Mouse (Mus musculus) gonadal fat pad, adult 2 months (tissue): ENCODE data around the gene Steap2. TPM values are rescaled to one million over a fixed set of nuclear protein-coding genes. Genes with fewer than 3 reads are reported as not detected.

Experiments used
- DNase-seq: peaks from one replicate; pipeline ENCODE4 v3.0.0-alpha.2; 2012; ENCODE audit warnings: low read depth
- polyA plus RNA-seq: library from polyadenylated mRNA; depleted of rRNA; stranded (reverse); fragments of >200 nt; gene quantifications from 2 replicates; pipeline ENCODE4 v1.2.3, GENCODE M21; 2012; rRNA removed

Gene Steap2
- polyA plus RNA-seq, 1 experiment, result 4.0 TPM

- DNase-seq, result no peak
Measured at GRCm38 (mm10) chr5:5664371-5664926, 29.9 kb downstream of the Steap2 start.

- DNase-seq, result no peak
Measured at GRCm38 (mm10) chr5:5663655-5664370, 30.6 kb downstream of the Steap2 start, which contains the start of gene Cfap69. Gene Cfap69 (minus strand): TSS chr5:5664239.

GRCm38 (mm10) chr5:5663057-5663456 is 31.3 kb downstream of the Steap2 start:
- DNase-seq, result no peak

GRCm38 (mm10) chr5:5658680-5659079 is 35.7 kb downstream of the Steap2 start:
- no peak for DNase-seq

- DNase-seq, result no peak
Measured at GRCm38 (mm10) chr5:5657932-5658331, 36.4 kb downstream of the Steap2 start.

DNA sequence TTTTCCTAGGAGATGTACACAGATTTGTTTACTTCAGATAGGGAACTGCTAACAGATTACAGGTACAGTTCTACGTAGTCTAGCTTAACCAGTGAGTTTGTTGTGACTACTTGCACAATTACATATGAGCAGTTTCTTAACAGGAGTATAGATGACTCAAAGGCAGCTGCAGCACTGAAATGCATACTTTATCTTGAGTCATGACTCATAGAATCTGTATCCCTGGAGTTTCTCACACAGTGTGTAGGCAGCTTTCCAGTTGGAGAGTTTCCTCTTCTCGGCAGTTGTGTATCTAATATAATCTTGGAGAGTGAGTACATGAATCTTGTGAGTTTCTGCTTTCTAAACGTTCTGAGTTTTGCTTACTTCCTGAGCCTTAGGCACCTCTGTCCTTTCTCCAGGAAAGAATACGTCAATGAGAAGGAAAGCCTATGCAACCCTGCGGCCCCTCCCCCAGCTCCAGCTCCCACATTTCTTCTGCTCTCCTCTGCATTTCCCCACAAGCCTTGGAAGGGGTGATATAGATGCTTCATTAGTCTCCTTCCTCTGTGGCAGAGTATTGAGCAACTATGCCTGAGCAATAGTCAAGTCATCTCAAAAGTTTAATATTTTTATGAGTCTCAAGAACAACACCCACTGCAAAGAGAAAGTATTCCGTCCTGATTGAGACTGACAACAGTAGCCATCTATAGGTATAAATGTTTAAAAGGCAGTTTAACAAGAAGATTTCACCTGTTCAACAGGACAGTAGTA is 45.4 kb downstream of the Steap2 start:
- DNase-seq, result peak; percentile 19

GRCm38 (mm10) chr5:5646173-5646572 is 48.2 kb downstream of the Steap2 start:
- DNase-seq, result no peak

GRCm38 (mm10) chr5:5638496-5638895 is 55.9 kb downstream of the Steap2 start:
- DNase-seq, result no peak

DNA sequence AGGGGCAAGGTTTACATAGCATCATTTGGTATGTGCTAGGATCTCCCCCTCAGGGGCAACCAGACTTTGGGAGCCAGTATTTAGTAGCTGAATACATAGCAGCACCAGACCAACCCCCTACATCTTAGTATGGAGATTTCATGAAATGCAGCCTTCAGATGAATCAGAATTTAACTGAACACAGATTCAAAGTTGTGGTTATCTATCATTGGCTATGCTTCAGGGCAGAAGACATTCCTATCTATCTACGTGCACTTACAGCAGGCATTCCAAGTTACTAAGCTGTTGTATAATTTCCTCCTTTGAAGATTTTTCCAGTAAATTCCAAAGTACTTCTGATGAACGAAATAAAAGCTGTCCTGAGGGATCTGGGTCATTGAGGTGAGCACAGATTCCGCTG is 68.9 kb downstream of the Steap2 start:
- DNase-seq, result no peak

GRCm38 (mm10) chr5:5618329-5618728 is 76.0 kb downstream of the Steap2 start:
- DNase-seq, result no peak

Other genes starting within 250 kb of the Steap2 start
- gene 1700015F17Rik, start 215.4 kb downstream of the Steap2 start, polyA plus RNA-seq, result 0.41 and 0.80 TPM in 2 replicates
- 21.3 and 25.9 TPM in 2 replicates for gene Cldn12, start 179.6 kb downstream of the Steap2 start, polyA plus RNA-seq
- 4.1 TPM in 2 replicates for gene Gtpbp10, start 135.0 kb downstream of the Steap2 start, polyA plus RNA-seq
- gene Gm8773, start 120.8 kb downstream of the Steap2 start, polyA plus RNA-seq, result 0.15 and 0.19 TPM in 2 replicates
- 1.7 and 2.0 TPM in 2 replicates for gene Cfap69, start 30.3 kb downstream of the Steap2 start, polyA plus RNA-seq
- gene Steap1, start 54.7 kb upstream of the Steap2 start, polyA plus RNA-seq, result 0.61 and 1.2 TPM in 2 replicates